Mouse (Mus musculus) hindbrain, embryonic 10.5 days (tissue): Measurements from ENCODE around the gene Bcl6. TPM values are rescaled to one million over a fixed set of nuclear protein-coding genes. Genes with fewer than 3 reads are reported as not detected.

Source experiments
- DNase-seq: peaks from one replicate; pipeline ENCODE4 v3.0.0-alpha.2; 2017; ENCODE audit warnings: low spot score
- H3K27ac ChIP-seq: fragments of 300-500 bp; sonication (generic); 2 replicates; pipeline ENCODE4 v1.5.1; 2016; ENCODE audit warnings: mild to moderate bottlenecking, moderate library complexity
- H3K27me3 ChIP-seq: fragments of 300-500 bp; sonication (generic); 2 replicates; pipeline ENCODE4 v1.6.1; 2016; ENCODE audit warnings: mild to moderate bottlenecking; ENCODE audit not compliant: poor library complexity, insufficient read depth, severe bottlenecking
- H3K36me3 ChIP-seq: fragments of 300-500 bp; sonication (generic); 2 replicates; pipeline ENCODE4 v1.6.1; 2016; ENCODE audit warnings: mild to moderate bottlenecking, moderate library complexity
- H3K4me1 ChIP-seq: fragments of 300-500 bp; sonication (generic); replicated peaks from 2 replicates; pipeline ENCODE4 v1.6.1; 2016; ENCODE audit warnings: mild to moderate bottlenecking
- H3K4me3 ChIP-seq: fragments of 300-500 bp; sonication (generic); 2 replicates; pipeline ENCODE4 v1.5.1; 2016; ENCODE audit warnings: mild to moderate bottlenecking, moderate library complexity
- H3K9me3 ChIP-seq: fragments of 300-500 bp; sonication (generic); 2 replicates; pipeline ENCODE4 v1.6.1; 2016; ENCODE audit warnings: mild to moderate bottlenecking, moderate library complexity
- WGBS: fragments of 180-500 bp; shearing (Covaris S2); methylation state at CpG from one replicate; pipeline ENCODE4 v1.1.7; 2016; 5-methylcytosine and 5-hydroxymethylcytosine counted together
- polyA plus RNA-seq: library from polyadenylated mRNA; unstranded; fragments of >200 nt; fragmentation: Nextera tagmentation; extraction: Ambion mirVana; gene quantifications from 2 replicates; pipeline ENCODE4 v1.2.1, GENCODE M21; 2016

The Bcl6 gene
- polyA plus RNA-seq, 1 experiment from 2014 or later, result 0.16 TPM

DNA sequence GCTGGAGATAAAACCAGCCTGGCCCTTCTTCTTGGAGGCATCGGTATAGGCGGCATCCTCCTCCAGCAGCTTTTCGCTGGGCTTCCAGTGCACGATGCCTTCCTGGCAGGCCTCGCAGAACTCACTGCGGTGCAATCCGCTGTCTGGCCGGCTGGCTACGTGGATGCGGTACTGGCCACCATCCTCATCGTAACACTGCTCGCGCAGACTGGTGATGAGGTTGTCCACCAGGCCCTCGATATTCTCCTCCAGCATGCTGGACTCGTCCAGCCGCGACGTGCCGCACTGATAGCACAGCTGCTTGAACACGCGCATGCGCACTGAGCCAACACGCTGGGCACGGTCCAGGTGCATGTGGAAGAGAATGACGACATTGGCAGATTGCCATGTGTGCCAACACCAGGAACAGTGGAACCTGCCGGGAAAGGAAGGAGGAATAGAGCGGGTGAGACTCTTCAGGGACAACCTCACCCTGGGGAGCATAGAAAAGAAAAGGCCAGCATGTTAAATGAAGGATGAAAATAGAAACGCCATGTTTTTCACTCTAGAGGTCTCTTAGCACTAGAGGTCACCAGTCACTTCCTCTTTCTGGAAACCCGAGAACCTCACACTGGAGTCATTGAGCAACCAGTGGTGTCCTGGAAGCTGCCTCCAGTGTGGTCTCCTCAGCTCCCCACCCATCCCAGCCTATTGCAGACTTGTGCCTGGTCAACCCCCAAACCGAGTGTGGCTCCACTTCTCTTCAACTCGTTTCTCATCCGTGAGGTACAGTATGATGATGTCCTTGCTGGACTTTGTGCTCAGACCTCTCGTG lies 61.1 kb downstream of the Bcl6 start:
- H3K9me3 ChIP-seq, result no peaks in the 10 kb centered on the region
- WGBS, result 94% methylated on average over 33 of the region's 33 CpGs
- no peaks in the 10 kb centered on the region for H3K4me1 ChIP-seq
- no peaks in the 10 kb centered on the region for H3K27me3 ChIP-seq
- DNase-seq, result no peak
- H3K36me3 ChIP-seq, result no peaks in the 10 kb centered on the region
- no peak overlapping the region for H3K27ac ChIP-seq
- no peak overlapping the region for H3K4me3 ChIP-seq

DNA sequence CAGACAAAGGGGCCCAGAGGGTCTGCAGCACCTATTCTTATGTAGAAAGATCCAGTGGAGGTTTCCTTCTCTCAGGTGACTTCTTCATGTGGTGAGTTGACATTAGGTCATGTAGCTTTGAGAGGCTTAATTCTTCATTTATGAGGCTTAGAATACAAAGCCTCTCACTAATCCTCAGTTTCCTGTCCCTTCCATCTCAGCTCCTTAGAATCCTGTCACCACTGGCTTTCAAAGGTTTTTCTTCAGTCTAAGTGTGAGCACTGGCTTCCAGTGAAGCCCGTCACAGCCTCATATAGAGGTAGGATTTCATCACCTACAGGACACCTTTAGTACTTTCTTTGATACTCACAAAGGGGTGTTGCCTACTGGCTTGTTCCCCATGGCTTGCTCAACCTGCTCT lies 65.7 kb downstream of the Bcl6 start:
- no peak for DNase-seq
- no peaks in the 10 kb centered on the region for H3K27me3 ChIP-seq
- 88% methylated on average over 1 of the region's 1 CpGs for WGBS
- no peak overlapping the region for H3K4me3 ChIP-seq
- no peaks in the 10 kb centered on the region for H3K36me3 ChIP-seq
- H3K9me3 ChIP-seq, result no peaks in the 10 kb centered on the region
- no peak overlapping the region for H3K27ac ChIP-seq
- H3K4me1 ChIP-seq, result no peaks in the 10 kb centered on the region

DNA sequence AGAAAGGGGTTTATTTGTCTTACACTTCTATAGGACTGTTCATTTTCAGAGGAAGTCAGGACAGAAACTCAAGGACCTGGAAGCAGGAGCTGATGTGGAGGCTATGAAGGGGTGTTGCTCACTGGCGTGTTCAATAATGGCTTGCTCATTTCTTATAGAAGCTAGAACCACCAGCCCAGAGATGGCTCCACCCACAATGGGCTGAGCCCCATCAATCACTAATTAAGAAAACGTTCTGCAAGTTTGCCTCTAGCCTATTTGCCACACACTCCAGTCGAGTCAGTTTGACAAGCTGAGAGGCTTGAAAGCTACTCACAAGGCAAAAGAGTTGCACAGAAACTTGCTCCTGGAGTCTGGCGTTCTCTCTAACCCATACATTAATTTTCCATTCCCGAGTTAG lies 67.0 kb downstream of the Bcl6 start:
- no peaks in the 10 kb centered on the region for H3K36me3 ChIP-seq
- no peaks in the 10 kb centered on the region for H3K27me3 ChIP-seq
- H3K4me1 ChIP-seq, result no peaks in the 10 kb centered on the region
- no peak for DNase-seq
- no peaks in the 10 kb centered on the region for H3K9me3 ChIP-seq
- H3K27ac ChIP-seq, result no peak overlapping the region
- H3K4me3 ChIP-seq, result no peak overlapping the region
- 82% methylated on average over 5 of the region's 5 CpGs for WGBS

DNA sequence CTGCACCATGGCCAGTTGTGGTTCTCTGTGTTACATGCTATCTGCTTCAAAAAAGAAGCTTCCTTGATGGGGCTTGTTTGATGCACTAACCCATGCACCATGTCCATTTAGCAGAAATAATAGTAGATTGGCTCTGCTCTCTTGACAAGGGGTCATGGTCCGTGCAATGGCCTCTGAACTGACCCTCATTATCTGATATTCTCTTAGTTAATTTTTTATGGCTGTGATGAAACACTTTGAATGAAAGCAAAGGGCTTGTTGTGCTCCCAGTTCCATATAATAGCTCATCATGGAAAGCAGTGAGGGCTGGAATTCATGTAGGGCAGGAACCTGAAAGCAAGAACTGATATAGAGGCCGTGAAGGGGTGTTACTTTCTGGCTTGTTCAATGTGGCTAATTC lies 69.2 kb downstream of the Bcl6 start:
- H3K9me3 ChIP-seq, result no peaks in the 10 kb centered on the region
- H3K36me3 ChIP-seq, result no peaks in the 10 kb centered on the region
- WGBS, result 86% methylated on average over 2 of the region's 2 CpGs
- DNase-seq, result no peak
- H3K4me3 ChIP-seq, result no peak overlapping the region
- H3K27me3 ChIP-seq, result no peaks in the 10 kb centered on the region
- H3K4me1 ChIP-seq, result no peaks in the 10 kb centered on the region
- H3K27ac ChIP-seq, result no peak overlapping the region

Other genes starting within 250 kb of the Bcl6 start
- gene Sst, start 97.9 kb downstream of the Bcl6 start, polyA plus RNA-seq, result 101 and 111 TPM in 2 replicates
- not detected in 2 replicates for gene Rtp2, start 56.5 kb downstream of the Bcl6 start, polyA plus RNA-seq
- not detected in 2 replicates for gene Gm37419, start 370 bp downstream of the Bcl6 start, polyA plus RNA-seq